Mouse (Mus musculus) erythroblast, embryonic 14.5 days (primary cell): ENCODE data around the gene Itgb7.

ENCODE experiments used
- GATA1 ChIP-seq: IDR thresholded peaks from 2 replicates; pipeline ENCODE4 v1.6.1; 2012; ENCODE audit warnings: low read length, inconsistent platforms, mixed read lengths
- TAL1 ChIP-seq: IDR thresholded peaks from 3 replicates; pipeline ENCODE4 v1.6.1; 2012; ENCODE audit warnings: low read length, inconsistent platforms, mixed read lengths

DNA sequence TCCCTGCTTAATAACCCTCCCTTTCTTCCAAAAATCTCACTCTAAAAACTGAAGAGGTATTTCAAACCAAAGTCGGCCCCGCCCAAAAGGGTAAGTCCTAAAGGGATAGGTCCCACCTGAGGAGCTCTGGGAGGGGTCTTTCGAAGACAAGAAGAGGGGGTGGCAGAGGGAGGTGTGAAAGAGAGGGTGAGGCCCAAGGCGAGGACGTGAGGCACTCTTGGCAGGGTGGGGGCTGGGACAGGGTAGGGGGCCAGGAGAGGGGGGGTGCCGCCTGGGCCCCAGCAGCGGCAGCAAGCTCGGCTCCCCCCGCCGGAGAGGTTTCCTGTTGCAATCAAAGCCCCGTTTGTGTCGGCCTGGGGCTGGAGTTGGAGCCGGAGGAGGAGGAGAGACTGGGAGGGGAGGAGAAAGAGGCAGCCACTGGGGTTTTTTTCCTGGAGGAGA is 17.5 kb upstream of the Itgb7 start:
- no peak for TF ChIP-seq TAL1
- no peak for TF ChIP-seq GATA1
